Mouse (Mus musculus) adrenal gland, postnatal 14 days (tissue): ENCODE data around the gene Gm10762. TPM values are rescaled to one million over a fixed set of nuclear protein-coding genes. Genes with fewer than 3 reads are reported as not detected.

Experiments
- microRNA-seq, 2 experiments: library from miRNA; unstranded; fragments of <30 nt; microRNA quantifications; one replicate each; pipeline ENCODE4 v1.2.0; 2021
- total RNA-seq: library from RNA; stranded (reverse); gene quantifications from 2 replicates; pipeline ENCODE4 v1.2.3, GENCODE M21; 2021

Gene Gm10762
- total RNA-seq, 1 experiment from 2014 or later = 10.7 TPM

Small RNAs within 50 kb of the gene (microRNA-seq; reads per million reads assigned to microRNA genes)
- 0 reads per million in 2 experiments for gene Gm22859

Other genes with a start within 250 kb of the Gm10762 start
- 35.0 and 40.6 TPM in 2 replicates for gene Tmem87b, start 149.6 kb downstream of the Gm10762 start, total RNA-seq
- 2.9 and 3.8 TPM in 2 replicates for gene Fbln7, start 104.7 kb downstream of the Gm10762 start, total RNA-seq
- 3.9 and 4.7 TPM in 2 replicates for gene Zc3h8, start 23.6 kb downstream of the Gm10762 start, total RNA-seq
- gene Zc3h6, start 323 bp downstream of the Gm10762 start, total RNA-seq = 4.1 and 7.1 TPM in 2 replicates
- 0.11 TPM in 2 replicates for gene Vinac1, start 80.4 kb upstream of the Gm10762 start, total RNA-seq
- 11.0 and 11.2 TPM in 2 replicates for gene Ttl, start 98.2 kb upstream of the Gm10762 start, total RNA-seq
- 15.6 and 19.5 TPM in 2 replicates for gene Polr1b, start 133.3 kb upstream of the Gm10762 start, total RNA-seq
- gene Chchd5, start 162.0 kb upstream of the Gm10762 start, total RNA-seq = 19.7 and 20.3 TPM in 2 replicates
- 19.1 and 24.3 TPM in 2 replicates for gene Slc20a1, start 231.0 kb upstream of the Gm10762 start, total RNA-seq